Mouse (Mus musculus) WW6 (cell line): ENCODE measurements around the gene Gm49322.
"Not testable (repeated sequence)": the region's sequence is repeated elsewhere in the genome, so short reads cannot be mapped to it uniquely, and the experiment has no call there.

ENCODE experiments used
- DNase-seq: peaks from one replicate; pipeline ENCODE4 v3.0.0-alpha.2; 2013; ENCODE audit warnings: low read depth, low spot score

The Gm49322 gene

GRCm38 (mm10) chr10:80611024-80611423 lies 5.2 kb downstream of the Gm49322 start:
- DNase-seq = no peak

GRCm38 (mm10) chr10:80611905-80612304 lies 6.1 kb downstream of the Gm49322 start:
- DNase-seq = no peak

- no peak for DNase-seq
These were observed 8.0 kb downstream of the Gm49322 start for GRCm38 (mm10) chr10:80613821-80614220.

GRCm38 (mm10) chr10:80614351-80614750 lies 8.5 kb downstream of the Gm49322 start:
- no peak for DNase-seq

- no peak for DNase-seq
These were observed 12.4 kb downstream of the Gm49322 start for GRCm38 (mm10) chr10:80618181-80618580.

DNA sequence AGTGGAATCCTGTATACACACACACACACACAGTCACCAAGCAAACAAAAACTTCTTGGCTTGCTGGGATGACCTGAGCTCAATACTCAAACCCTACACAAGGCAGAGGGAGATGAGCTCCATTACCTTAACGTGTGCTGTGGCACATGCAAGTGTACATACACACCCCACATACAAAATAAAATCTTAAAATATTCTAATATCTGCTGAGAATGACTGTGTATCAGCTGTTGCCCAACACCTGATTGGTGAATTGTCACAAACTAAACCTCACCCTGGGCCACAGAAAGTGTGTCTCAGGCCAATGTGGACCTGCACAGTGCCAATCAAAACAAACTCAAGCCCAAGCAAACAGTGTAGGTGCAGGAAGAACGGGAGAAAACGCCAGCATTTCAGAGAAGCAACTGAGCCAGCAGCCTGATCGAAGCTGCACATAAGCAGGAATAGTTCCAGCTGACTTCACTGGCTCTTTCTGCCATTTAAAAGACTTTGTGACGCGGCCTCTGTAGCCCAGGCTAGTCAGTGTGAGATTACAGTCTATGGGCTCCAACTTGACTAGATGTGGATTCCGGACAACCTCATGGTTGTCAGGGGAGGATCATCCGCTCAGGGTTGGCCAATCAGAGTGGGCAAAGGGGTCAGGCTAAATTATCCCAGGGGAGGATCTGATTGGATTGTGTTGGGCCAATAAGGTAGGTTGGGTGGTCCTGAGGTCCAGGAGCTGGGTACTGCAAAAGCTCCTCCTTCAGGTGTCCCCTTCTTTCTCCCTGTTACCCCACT lies 13.8 kb downstream of the Gm49322 start:
- peak; percentile 60 for DNase-seq

GRCm38 (mm10) chr10:80620365-80620764 lies 14.5 kb downstream of the Gm49322 start:
- DNase-seq = no peak

- DNase-seq = no peak
These were observed 15.2 kb downstream of the Gm49322 start for GRCm38 (mm10) chr10:80620796-80621689.

GRCm38 (mm10) chr10:80621690-80621939 lies 15.8 kb downstream of the Gm49322 start:
- no peak for DNase-seq

GRCm38 (mm10) chr10:80621940-80622660 lies 16.3 kb downstream of the Gm49322 start:
- peak; percentile 100 for DNase-seq

DNA sequence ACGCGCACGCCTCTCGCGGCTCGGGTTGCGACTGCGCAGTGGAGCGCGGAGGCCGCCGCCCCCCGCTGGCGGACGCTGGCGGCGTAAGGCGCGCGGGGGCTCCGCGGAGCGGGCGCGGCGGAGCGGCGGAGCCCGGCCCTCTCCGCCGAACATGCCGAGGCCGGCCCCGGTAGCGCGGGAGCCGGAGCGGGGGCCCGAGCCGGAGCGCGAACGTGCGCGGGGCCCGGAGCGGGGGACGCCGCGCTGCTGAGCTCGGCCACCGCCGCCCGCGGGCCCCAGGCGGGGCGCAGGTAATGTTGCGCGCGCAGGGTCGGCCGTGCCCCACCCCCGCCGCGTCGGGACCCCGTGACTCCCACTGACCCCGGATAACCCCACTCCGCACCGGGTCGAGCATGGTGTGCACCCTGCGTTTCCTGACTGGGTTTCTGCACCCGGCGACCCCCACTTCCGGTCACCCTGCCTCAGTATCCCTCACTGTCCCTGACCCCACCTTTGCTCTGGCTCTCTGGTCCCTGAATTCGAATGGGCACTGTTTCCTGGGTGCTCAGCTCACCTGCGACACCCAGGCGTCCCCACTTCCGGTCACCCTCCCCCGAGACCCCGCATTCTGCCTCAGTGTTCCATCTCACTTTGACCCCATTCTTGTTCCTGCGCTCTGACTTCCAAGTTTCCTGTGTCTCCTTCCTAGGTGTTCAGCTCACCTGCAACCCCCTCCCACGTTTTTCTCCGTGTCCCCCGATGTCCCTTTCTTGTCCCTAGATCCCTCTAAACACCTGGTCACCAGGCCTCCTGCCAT lies 17.0 kb downstream of the Gm49322 start, which contains the start of gene Csnk1g2:
Gene Csnk1g2 (plus strand): TSS at position 178 of the 796 bp plus-strand sequence.
- DNase-seq = no peak

DNA sequence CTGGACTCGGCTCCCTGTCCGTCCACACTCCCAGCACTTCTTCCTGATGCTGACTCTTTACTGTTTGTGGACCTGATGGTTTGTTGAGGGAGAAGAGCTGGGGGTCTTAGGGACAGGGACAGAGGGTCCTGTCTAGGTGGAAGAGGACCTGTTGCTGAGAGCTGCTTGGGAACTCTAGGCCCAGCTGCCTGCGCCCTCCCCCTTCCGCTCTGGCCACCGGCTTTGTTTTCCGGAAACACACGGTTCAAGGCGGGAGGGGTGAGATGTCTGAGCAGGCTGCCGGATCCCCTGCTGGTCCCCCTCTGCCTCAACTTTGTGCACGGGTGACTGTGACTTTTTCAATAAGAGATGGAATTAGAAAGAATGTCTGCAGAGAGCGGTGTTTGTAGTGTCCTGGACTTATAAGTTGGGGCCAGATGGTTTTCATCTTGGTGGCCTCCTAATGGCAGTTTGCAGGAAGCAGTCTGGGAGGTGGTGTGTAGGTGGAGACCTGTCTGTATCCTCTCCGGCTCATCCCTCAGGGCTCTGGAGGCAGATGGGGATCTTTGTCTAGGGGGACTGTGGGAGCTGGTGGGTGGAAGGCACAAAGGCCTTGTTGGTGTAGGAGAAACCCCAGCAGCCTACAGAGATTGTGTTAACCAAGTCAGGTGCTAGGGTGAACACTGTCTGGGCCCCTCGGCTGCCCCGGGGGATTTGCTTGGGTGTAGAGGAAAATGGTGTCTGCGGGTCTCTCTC lies 17.8 kb downstream of the Gm49322 start:
- no peak for DNase-seq

DNA sequence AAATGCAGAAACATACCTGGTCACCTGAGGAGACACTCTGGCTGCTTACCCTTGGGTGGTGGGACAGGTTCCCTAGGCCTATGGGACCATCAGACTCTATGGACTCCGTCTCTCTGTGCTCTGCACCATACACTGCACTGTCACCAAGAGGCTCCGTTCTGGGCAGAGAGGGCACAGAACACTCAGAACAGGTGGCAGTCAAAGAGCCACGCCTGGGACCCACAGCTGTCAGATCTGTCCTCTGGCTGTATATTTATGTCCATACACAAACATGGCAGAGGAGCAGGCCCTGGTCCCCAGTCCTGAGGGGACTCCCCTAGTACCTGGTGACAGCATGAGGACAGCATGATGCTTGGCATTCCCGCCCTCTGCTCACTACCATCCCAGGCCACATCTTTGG lies 19.9 kb downstream of the Gm49322 start:
- DNase-seq = no peak

- no peak for DNase-seq
These were observed 21.9 kb downstream of the Gm49322 start for GRCm38 (mm10) chr10:80627685-80628084.

- DNase-seq = no peak
These were observed 23.1 kb downstream of the Gm49322 start for GRCm38 (mm10) chr10:80628925-80629324.

DNA sequence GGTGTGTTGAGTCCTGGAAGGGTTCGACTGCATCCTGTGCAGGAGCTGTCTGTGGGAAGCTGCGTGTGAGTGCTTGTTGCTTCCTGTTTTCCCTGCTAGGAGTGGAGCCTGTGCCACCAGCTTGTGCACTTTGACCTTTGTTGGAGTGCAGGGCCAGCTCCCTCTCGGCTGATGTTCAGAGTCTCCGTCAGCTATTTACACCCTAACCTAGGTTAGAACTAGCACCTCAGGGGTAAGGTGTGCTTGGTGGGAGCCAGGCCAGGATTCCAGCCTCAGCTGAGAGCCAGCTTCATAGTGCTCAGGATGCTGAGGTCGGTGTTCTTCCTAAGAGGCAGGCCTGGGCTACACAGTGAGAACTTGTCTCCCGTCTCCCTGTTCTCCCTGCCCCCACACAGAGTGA lies 29.5 kb downstream of the Gm49322 start:
- DNase-seq = no peak

DNA sequence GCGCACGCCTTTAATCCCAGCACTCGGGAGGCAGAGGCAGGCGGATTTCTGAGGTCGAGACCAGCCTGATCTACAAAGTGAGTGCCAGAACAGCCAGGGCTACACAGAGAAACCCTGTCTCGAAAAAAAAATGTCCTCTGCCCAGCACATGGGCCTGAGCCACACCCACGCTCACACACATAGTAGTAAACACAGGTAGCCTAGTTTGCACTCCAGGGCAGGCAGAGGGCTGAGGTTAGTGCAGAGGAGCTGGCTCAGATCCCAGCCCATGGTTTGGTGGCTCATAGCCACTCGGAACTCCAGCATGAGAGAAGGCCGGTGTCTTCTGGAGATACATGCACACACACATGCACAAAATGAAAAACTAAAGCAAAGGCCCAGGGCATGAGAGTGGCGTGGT lies 41.1 kb downstream of the Gm49322 start:
- DNase-seq = no peak

DNA sequence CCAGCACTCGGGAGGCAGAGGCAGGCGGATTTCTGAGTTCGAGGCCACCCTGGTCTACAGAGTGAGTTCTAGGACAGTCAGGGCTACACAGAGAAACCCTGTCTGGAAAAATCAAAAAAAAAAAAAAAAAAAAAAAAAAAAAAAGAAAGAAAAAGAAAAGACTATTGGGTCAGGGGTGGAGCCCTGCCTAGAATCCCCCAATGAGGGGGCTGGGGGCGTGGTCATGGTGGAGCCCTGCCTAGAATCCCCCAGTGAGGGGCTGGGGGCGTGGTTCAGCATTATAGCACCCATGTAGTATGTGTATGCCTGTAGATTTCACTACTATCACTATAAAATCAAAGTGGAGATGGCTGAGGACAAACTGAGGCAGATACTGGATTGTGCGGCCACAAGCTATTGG lies 44.1 kb downstream of the Gm49322 start:
- DNase-seq = not testable (repeated sequence)

DNA sequence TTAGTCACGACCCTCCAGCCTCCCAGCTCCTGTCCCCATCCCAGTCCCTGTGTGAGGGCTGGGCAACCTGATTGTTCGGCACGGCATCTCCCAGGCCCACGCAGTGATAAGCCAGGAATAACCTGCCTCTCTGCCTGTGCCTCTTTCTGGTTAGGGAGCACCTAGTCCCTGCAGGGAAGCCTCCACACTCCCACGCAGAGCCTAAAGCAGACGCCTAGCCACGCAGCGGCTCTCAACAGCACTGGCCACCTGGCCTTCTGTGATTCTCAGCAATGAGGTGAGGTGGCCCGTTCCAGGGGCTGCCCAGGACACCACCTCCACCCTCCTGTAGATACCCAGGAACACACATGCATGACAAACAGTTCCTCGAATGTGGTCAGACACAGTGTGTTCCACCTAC lies 44.6 kb downstream of the Gm49322 start:
- DNase-seq = no peak

DNA sequence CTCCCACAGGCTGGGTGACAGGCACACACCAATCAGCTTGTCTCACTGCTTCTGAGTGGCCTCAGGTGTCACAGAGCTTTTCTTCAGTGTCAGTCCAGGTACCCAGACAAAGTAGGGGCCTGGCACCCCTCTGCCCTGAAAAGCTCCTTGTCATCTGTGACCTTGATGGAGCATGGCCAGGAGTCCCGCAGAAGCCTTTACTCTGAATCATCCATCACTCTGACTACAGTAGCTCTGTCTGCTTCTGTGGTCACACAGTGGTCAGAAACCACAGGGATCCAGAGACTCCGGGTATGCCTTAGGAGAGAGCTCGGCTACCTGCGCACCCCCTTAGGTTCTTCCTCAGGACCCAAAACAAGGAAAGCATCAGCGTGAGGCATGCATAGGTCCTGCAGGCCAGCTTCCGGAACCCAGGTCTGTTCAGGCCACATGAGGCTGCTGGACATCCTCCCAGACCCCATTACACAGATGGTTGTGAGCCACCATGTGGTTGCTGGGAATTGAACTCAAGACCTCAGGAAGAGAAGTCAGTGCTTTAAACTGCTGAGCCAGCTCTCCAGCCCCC lies 47.4 kb downstream of the Gm49322 start:
- DNase-seq = no peak
